Mouse (Mus musculus) adrenal gland, postnatal 10 days (tissue): ENCODE results near the gene Olfr474. TPM values are rescaled to one million over a fixed set of nuclear protein-coding genes. Genes with fewer than 3 reads are reported as not detected.
"Not testable (repeated sequence)": the region's sequence is repeated elsewhere in the genome, so short reads cannot be mapped to it uniquely, and the experiment has no call there.

Experiments
- DNase-seq: peaks from one replicate; pipeline ENCODE4 v3.0.0; 2021; ENCODE audit warnings: mixed read lengths
- long read RNA-seq, 2 experiments: library from polyadenylated mRNA; stranded (forward); transcript quantifications; one replicate each; pipeline ENCODE4 v2.0.0; 2021
- total RNA-seq, 2 experiments: library from RNA; stranded (reverse); gene quantifications; 2 replicates each; pipeline ENCODE4 v1.2.3; 2021

Olfr474 gene
- not detected for total RNA-seq
- long read RNA-seq, experiment 1: 0 reads
- long read RNA-seq, experiment 2: 0 reads

DNA sequence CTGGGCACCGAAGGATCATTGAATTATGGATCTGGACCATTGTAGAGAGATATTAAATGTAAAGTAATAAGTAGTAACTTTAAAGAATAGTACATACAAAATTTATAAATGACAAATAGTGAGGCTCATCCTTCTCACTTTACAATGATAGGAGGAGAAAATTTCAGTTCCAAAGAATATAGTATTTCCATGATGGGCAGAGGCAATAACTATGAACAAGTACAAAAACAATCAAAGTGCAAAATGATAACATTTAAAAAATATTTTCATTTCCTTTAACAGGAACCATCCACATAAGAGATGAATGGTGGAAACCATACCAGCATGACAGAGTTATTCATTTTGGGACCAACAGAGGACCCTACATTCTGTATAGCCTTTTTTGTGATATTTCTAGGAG, at the start of gene Olfr474:
Olfr474 (plus strand) TSS at position 301 of the 400 bp plus-strand sequence.
- no peak for DNase-seq

- no peak for DNase-seq
Observed at GRCm38 (mm10) chr7:107930146-107930545, 24.3 kb upstream of the Olfr474 start, which contains the start of gene Olfr473. Gene Olfr473, plus strand, starts transcription at chr7:107930446.

- DNase-seq: not testable (repeated sequence)
Observed at GRCm38 (mm10) chr7:107952539-107952938, 1.9 kb upstream of the Olfr474 start.

- DNase-seq: no peak
Observed at GRCm38 (mm10) chr7:107964503-107964902, 10.1 kb downstream of the Olfr474 start, which contains the start of gene Olfr476. Gene Olfr476, plus strand, starts transcription at chr7:107964803.

DNA sequence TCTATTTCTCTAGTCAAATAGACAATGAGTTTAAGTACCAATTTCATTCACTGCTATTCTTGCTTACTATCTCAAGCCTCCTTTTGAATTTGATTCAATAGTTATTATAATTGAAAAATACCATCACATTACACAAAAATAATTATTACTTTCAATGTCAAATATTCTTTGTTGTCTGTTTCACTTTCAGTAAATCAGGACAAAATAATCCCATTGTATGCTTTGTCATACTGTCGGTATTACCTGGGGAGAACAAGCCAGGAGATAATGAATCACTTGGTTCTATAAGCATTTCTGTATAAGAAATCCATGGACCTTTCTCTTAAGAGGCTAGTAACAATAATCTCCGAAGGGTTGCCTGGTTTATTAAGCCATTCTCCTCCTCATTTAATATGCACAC, 31.9 kb downstream of the Olfr474 start, which contains the start of gene Olfr477:
Olfr477 (plus strand) TSS at position 301 of the 400 bp plus-strand sequence.
- DNase-seq: no peak

Other genes with a start within 250 kb of the Olfr474 start
- not detected for gene Cyb5r2, start 196.6 kb upstream of the Olfr474 start, total RNA-seq
- not detected for gene Ovch2, start 153.4 kb upstream of the Olfr474 start, total RNA-seq
- gene Olfr467, start 142.4 kb upstream of the Olfr474 start, total RNA-seq: not detected
- not detected for gene Olfr469, start 129.1 kb upstream of the Olfr474 start, total RNA-seq
- gene Olfr470, start 107.2 kb upstream of the Olfr474 start, total RNA-seq: not detected
- not detected for gene Olfr472, start 56.7 kb upstream of the Olfr474 start, total RNA-seq
- not detected for gene Olfr473, start 24.2 kb upstream of the Olfr474 start, total RNA-seq
- not detected for gene Olfr476, start 10.2 kb downstream of the Olfr474 start, total RNA-seq
- gene Olfr477, start 32.0 kb downstream of the Olfr474 start, total RNA-seq: under 1 TPM in 1 of 2 experiments, not detected in 1; 0.09 TPM
- not detected for gene Olfr478, start 79.3 kb downstream of the Olfr474 start, total RNA-seq
- not detected for gene Olfr479, start 96.0 kb downstream of the Olfr474 start, total RNA-seq
- gene Olfr480, start 112.7 kb downstream of the Olfr474 start, total RNA-seq: not detected
- not detected for gene Olfr481, start 125.2 kb downstream of the Olfr474 start, total RNA-seq
- gene Olfr482, start 142.9 kb downstream of the Olfr474 start, total RNA-seq: 1 to 10 TPM; 1.7 TPM
- not detected for gene Olfr483, start 146.2 kb downstream of the Olfr474 start, total RNA-seq
- gene Olfr484, start 172.8 kb downstream of the Olfr474 start, total RNA-seq: not detected
- gene Olfr485, start 205.2 kb downstream of the Olfr474 start, total RNA-seq: not detected
- gene Olfr486, start 218.1 kb downstream of the Olfr474 start, total RNA-seq: not detected